Mouse (Mus musculus) gastrocnemius, postnatal 36 days (tissue): Measurements from ENCODE around the gene Gm49380. TPM values are rescaled to one million over a fixed set of nuclear protein-coding genes. Genes with fewer than 3 reads are reported as not detected.
"Not testable (repeated sequence)": the region's sequence is repeated elsewhere in the genome, so short reads cannot be mapped to it uniquely, and the experiment has no call there.

Experiments
- DNase-seq, 2 experiments: peaks; one replicate each; pipeline ENCODE4 v3.0.0; 2022
- intact Hi-C: fragments of 180-260 bp; cut with DNase I; formaldehyde crosslinking; loops from one replicate; pipeline ENCODE4 v1.15.1; 2025
- total RNA-seq, 2 experiments: library from RNA; stranded (reverse); gene quantifications; 2 replicates each; pipeline ENCODE4 v1.2.3; 2021

Gene Gm49380
- total RNA-seq, 2 experiments from 2014 or later: 0.57 to 1.3 TPM

- no peak for DNase-seq
- intact Hi-C loops: loop anchor here (5.0 kb wide), 1 partner anchor 261 kb away; no protein-coding TSS in a partner anchor
These were observed 13.4 kb upstream of the Gm49380 start for GRCm38 (mm10) chr9:44126746-44127145.

DNA sequence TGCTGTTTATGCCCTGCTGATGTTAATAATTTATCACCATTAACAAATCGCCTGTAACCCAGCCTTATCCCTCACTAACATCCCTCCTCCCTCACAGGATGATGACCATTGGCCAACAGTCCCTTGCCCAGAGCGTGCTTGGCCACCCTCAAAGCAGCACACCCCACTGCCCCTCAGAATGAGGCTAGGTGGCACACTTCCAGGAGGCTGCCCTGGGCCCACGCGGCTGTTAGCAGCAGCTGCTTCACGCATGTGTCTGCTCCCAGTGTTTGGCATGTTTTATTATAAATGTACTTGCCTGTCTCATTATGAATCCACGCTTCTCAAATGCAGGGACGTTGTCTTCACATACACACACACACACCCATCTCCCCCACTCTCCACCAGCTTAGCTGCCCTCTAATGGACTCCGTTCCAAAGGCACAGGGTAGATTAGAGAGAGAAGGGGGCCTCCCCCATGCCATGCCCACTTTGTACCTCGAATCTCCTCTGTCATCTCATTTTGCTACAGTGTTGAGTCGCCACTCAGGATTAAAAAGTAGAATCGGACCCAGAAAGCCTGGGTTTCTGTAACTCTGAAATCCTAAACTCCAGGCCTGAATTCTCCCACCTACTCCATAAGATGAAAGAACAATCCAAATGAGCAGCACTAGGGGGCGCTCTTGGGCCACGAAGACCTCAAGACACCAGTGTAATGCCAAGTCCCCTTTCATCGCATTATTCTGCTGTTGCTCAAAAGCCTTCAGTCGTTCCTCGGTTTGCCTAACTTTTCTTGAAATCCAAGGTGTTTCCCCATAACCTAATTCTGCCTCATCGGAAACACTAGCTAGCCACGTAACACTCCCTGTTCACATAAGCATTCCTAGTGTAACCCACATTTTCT is 12.5 kb upstream of the Gm49380 start:
- intact Hi-C loops: loop anchor here (2.0 to 5.0 kb wide), 2 partner anchors 141 to 262 kb away; no protein-coding TSS in a partner anchor
- DNase-seq: peak; percentile 73 to 77

DNA sequence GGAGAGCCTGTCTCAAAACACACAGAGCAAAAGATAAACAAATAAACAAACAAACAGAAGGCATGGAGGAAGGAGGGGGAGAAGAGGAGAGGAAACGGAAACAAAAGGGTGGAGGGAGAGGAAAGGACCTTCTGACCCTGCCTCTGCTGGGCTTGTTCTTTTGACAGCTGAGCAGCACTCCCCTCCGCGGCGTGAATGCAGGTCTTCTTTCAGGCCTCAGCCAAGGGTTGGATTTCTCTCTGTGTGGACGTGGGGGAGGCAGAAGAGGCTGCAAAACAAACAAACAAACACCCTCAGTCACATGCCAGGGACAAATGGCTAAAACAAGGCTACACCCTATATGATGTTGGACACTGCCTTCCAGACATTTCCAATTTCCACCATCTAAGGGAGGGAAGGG is 11.7 kb upstream of the Gm49380 start:
- intact Hi-C loops: loop anchor here (2.0 to 5.0 kb wide), 2 partner anchors 140 to 262 kb away; no protein-coding TSS in a partner anchor
- no peak for DNase-seq

DNA sequence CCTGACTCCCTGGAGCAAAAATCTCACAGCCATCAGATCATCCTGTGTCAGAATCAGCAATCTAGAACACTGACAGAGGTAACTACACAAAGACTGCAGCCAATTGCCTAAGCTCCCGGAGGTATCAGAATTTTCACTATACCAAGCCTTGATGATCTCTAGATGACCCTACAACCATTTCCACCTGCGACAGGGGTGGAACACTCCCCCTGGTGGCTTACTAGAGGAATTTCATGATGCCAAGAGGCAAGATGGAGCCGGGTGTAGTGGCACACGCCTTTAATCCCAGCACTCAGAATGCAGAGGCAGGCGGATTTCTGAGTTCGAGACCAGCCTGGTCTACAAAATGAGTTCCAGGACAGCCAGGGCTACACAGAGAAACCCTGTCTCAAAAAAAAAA is 11.0 kb upstream of the Gm49380 start:
- intact Hi-C loops: loop anchor here (2.0 kb wide), 1 partner anchor 140 kb away; no protein-coding TSS in a partner anchor
- no peak for DNase-seq

GRCm38 (mm10) chr9:44119948-44120465 is 6.7 kb upstream of the Gm49380 start:
- DNase-seq: peak in 1 of 2 experiments; percentile 1
- intact Hi-C loops: no loop called here

DNA sequence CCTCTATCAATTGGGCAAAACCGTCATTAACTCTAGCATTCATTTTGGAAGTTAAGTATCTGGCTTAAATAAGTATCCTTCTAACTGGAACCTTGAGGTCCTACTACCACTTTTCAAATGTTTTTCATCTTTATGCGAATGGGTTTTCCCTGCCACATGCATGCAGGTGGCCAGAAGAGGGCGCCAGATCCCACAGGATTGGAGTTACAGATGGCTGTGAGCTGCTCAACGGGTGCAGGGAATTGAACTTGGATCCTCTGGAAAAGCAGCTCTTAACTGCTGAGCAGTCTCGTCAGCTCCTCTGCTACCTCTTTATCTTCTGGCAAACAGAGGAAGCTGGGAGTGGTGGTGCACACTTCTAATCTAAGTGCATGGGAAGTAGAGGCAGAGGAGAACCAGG is 5.7 kb upstream of the Gm49380 start:
- DNase-seq: peak in 1 of 2 experiments; percentile 6
- intact Hi-C loops: no loop called here

DNA sequence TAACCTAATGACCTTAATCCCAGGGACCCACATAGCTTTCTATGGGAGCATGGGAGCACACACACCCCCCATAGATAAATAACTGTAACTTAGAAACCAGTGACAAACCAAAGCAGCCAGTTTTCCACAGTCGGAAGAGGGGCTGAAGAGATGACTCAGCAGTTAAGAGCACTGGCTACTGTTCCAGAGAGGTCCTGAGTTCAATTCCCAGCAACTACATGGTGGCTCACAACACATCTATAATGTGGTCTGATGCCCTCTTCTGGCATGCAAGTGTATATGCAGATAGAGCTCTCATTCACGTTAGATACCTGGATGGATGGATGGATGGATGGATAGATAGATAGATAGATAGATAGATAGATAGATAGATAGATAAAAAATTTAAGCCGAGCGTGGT is 2.9 kb upstream of the Gm49380 start:
- no peak for DNase-seq
- intact Hi-C loops: no loop called here

- intact Hi-C loops: no loop called here
- DNase-seq: peak in 1 of 2 experiments; percentile 0
These were observed 2.3 kb upstream of the Gm49380 start for GRCm38 (mm10) chr9:44115599-44115998.

- DNase-seq: peak in 1 of 2 experiments; percentile 1
- intact Hi-C loops: no loop called here
These were observed 1.2 kb upstream of the Gm49380 start for GRCm38 (mm10) chr9:44114453-44114852.

GRCm38 (mm10) chr9:44111909-44112308 is 1.4 kb downstream of the Gm49380 start:
- intact Hi-C loops, DNase-seq: not testable (repeated sequence)

DNA sequence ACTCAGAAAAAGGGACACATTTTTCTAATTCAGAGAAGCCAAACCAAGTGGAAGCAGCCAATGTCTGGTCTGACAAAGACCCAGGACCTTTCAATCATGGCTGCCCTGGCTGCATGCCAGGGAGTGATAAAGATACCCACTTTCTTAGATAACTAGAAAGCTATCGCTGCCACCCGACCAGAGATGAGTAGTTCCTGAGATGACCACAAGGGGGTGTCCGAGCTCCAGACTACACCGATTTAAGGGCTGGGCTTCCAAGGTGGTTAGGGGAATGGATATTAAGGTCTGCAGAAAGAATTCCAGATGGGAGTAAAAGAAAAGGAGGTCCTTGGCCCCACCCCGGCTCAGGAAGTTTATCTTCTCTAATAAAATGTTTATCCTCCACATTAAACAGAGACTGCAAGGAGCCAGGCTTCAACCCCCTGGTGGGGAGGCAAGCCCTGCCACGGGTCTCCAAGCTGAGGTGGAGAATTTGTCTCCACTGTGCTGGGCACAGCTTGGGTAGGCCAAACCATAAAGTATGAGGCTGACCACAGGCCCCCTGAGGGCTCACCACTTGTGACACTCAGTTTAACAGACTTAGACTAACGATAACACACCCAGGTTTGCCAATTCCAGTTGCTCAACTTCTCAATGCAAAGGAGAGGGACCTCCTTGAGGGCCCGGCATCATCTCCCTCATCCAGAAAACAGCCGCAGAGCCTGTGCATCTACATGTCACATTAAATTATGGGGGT is 3.8 kb downstream of the Gm49380 start:
- intact Hi-C loops: no loop called here
- DNase-seq: peak; percentile 58 to 73

DNA sequence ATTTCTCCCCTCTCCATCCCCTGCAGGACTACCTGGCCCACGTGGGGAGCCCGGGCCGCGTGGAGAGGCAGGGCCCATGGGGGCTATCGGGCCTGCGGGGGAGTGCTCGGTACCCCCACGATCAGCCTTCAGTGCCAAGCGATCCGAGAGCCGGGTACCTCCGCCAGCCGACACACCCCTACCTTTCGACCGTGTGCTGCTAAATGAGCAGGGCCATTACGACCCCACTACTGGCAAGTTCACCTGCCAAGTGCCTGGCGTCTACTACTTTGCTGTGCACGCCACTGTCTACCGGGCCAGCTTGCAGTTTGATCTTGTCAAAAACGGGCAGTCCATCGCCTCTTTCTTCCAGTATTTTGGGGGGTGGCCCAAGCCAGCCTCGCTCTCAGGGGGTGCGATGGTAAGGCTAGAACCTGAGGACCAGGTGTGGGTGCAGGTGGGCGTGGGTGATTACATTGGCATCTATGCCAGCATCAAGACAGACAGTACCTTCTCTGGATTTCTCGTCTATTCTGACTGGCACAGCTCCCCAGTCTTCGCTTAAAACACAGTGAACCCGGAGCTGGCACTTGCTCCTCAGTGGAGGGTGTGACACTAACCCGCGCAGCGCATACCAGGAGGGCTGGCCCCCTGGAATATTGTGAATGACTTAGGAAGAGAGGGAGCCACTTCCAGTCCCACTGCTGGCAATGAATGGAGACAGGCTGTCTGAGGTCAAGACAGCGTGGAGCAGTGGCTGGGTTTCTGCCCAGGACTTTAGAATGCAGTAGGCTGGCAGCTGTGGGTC is 4.8 kb downstream of the Gm49380 start:
- intact Hi-C loops: no loop called here
- peak in 1 of 2 experiments; percentile 8 for DNase-seq

DNA sequence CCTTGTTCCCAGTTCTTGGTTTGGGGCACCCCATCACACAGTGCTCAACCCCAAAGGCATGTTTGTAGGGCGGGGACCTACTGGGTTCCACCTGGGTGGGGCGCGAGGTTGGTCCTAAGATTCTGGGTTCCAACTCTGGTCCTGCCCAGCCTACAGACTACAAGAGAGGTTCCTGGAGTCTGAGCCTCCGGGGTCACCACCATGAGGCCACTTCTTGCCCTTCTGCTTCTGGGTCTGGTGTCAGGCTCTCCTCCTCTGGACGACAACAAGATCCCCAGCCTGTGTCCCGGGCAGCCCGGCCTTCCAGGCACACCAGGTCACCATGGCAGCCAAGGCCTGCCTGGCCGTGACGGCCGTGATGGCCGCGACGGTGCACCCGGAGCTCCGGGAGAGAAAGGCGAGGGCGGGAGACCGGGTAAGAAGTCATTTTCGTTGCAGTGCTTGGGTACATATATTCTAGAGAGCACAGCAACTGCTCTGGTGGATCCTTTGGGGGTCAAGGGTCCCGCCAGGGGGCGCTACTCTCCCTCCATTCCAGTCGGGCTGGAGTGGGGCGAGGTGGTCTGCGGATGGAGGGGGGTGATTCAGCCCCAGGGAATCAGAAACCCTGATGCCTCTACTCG is 5.6 kb downstream of the Gm49380 start:
- intact Hi-C loops: no loop called here
- peak in 1 of 2 experiments; percentile 38 for DNase-seq

DNA sequence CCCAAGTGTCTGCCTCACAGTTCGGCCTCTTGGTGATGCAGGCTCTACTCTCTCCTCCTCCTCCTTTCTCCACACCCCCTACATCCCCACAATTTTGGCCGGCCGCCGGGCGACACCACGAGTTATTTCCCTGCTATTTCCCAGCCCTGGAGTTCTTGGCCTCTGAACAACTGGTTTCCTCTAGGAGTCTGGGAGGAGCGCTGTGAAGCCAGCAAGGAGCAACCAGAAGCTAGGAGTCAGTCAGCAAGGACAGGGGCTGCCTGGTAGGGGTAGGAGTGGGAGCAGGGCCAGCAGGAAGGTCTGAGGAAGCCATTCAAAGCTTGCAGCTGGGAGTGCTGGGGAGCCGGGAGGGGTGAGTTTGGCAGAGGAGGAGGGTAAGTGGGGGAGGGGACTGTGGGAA is 6.2 kb downstream of the Gm49380 start, which contains the start of gene C1qtnf5:
Gene C1qtnf5, plus strand, starts transcription at position 136 of the 400 bp plus-strand sequence.
- intact Hi-C loops: no loop called here
- peak; percentile 81 to 93 for DNase-seq

DNA sequence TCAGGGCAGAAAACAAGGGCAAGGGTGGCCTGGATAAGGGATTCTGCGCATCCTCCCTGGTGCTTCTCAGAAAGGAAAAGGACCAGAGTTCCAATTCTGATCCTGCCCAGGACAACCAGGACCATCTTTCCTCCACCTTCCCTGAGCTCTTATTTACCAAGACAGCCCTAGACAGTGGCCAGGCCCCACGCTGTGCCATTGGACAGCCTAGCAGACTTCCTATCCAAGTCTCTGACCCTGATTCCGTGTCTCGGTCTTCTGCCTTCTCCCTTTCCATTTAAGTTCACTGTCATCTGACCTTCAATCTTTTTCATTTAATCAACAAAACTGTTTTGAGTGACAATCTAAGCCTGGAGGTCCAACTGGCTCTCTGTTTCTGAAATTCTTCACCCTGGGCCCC is 6.7 kb downstream of the Gm49380 start:
- intact Hi-C loops: no loop called here
- DNase-seq: peak in 1 of 2 experiments; percentile 3

GRCm38 (mm10) chr9:44106182-44106581 is 7.1 kb downstream of the Gm49380 start:
- intact Hi-C loops: no loop called here
- DNase-seq: no peak

DNA sequence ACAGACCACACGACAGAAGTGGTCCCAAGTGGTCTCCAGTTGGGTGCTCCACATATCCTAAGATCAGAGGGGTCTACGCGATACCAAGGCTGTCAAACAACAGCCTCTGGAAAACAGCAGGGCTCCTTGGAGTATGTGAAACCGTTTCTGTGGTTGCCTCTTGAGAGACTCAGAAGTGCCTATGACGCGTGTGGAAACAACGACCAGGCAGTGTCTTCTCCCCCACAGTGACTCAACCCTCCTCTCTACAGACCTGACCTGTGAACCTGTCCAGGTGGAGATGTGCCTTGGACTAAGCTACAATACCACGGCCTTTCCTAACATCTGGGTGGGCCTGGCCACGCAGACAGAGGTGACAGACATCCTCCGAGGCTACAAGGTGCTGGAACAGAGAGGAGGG is 7.5 kb downstream of the Gm49380 start:
- no peak for DNase-seq
- intact Hi-C loops: no loop called here

GRCm38 (mm10) chr9:44104881-44105280 is 8.4 kb downstream of the Gm49380 start:
- DNase-seq: no peak
- intact Hi-C loops: no loop called here

DNA sequence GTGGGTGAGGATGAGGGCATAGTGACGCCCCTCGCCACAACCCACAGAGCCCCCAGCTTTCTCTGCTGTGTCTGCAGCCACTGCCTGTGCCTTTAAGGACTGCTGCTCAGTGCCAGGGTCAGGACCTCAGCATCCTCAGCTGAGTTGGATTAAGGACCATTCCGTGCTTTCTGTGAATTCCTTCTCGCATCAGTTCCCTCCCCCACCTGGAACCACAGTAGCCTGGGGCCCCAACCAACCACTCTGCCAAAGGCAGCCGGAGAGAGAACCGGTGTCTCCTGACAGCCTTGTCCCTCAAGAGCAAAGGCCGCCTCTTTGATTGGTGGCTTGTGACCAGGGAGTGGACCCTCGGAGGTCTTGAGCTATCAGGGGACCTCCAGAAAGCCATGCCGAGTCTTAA is 11.8 kb downstream of the Gm49380 start, which contains the start of gene Mfrp:
Gene Mfrp, plus strand, starts transcription at position 240 of the 400 bp plus-strand sequence.
- DNase-seq: no peak
- intact Hi-C loops: no loop called here

GRCm38 (mm10) chr9:44096536-44096935 is 16.8 kb downstream of the Gm49380 start:
- DNase-seq: no peak
- intact Hi-C loops: no loop called here
